20 mouse cellular contexts compared by ENCODE assay signal in genomic region chr5:66816751-66817150, GRCm38 (mm10).
DNase-seq lines count a peak whose midpoint lies in the region; ATAC-seq lines count a peak whose summit lies in the region.
"Had no signal": no experiment of that assay in that cellular context is flagged by ENCODE, and none has a peak within 500 bp of the region (broad histone marks: within the 10 kb centered on the region; RNA-seq: fewer than 3 reads in every experiment).

No protein-coding gene starts in this region.

- intact Hi-C loops in left cerebral cortex, postnatal 36 days (cut with DNase I), result no loop called here

- H3K27ac ChIP-seq in embryonic facial prominence, embryonic 14.5 days (replicated peaks; ENCODE audit: low read depth, low read length), result no peak overlapping the region
- H3K27ac ChIP-seq: hindbrain, embryonic 13.5 days; intestine, embryonic 15.5 days; kidney, embryonic 15.5 days; left cerebral cortex, adult 2 months; liver, embryonic 15.5 days; stomach, postnatal 0 days had no signal

- H3K4me1 ChIP-seq in embryonic facial prominence, embryonic 14.5 days (ENCODE audit: control insufficient read depth, insufficient read depth, low read length), result peaks cover 13% of the 10 kb centered on the region
- H3K4me1 ChIP-seq: intestine, embryonic 15.5 days; liver, embryonic 15.5 days had no signal

- H3K4me3 ChIP-seq in embryonic facial prominence, embryonic 14.5 days (ENCODE audit: low read depth, low read length), result no peak overlapping the region
- H3K4me3 ChIP-seq: hindbrain, embryonic 13.5 days; intestine, embryonic 15.5 days; kidney, embryonic 15.5 days; left cerebral cortex, adult 2 months; liver, embryonic 15.5 days had no signal

- WGBS in embryonic facial prominence, embryonic 14.5 days, result 46% methylated on average over 18 of the region's 18 CpGs

- ATAC-seq in embryonic facial prominence, embryonic 14.5 days (ENCODE audit: low read depth), result no peak
- ATAC-seq: intestine, embryonic 15.5 days had no signal

- DNase-seq in lung, adult 18-20 months, result peak; percentile 7 to 48
- DNase-seq in lung, postnatal 14 days, result no peak
- DNase-seq in WW6 (ENCODE audit: low read depth, low spot score), result peak; percentile 11
- DNase-seq in embryonic facial prominence, embryonic 14.5 days (ENCODE audit: low spot score), result no peak
- DNase-seq in lung, postnatal 25 days (ENCODE audit: low spot score), result peak; percentile 21
- DNase-seq in frontal cortex, postnatal 36 days (ENCODE audit: low spot score in 2 of 2), result no peak
- no peak for DNase-seq in left cerebral cortex, postnatal 36 days (ENCODE audit: low spot score in 2 of 2)
- DNase-seq: adrenal gland, adult 8-10 months; cerebellum, adult 18-20 months; cerebellum, postnatal 36 days; gastrocnemius, postnatal 10 days; right cerebral cortex, postnatal 25 days; thymus, postnatal 4 days had no signal

- H3K9me3 ChIP-seq in embryonic facial prominence, embryonic 14.5 days (ENCODE audit: control insufficient read depth, low read length), result no peaks in the 10 kb centered on the region
- H3K9me3 ChIP-seq: hindbrain, embryonic 13.5 days; intestine, embryonic 15.5 days; kidney, embryonic 15.5 days; liver, embryonic 15.5 days had no signal

- H3K36me3 ChIP-seq in embryonic facial prominence, embryonic 14.5 days (ENCODE audit: control insufficient read depth, insufficient read depth, low read length), result no peaks in the 10 kb centered on the region
- H3K36me3 ChIP-seq: G1E; hindbrain, embryonic 13.5 days; intestine, embryonic 15.5 days; kidney, embryonic 15.5 days; liver, embryonic 15.5 days had no signal

- peak overlapping the region; percentile 13 for H3K4me2 ChIP-seq in embryonic facial prominence, embryonic 14.5 days (ENCODE audit: low read depth, low read length)
- H3K4me2 ChIP-seq: hindbrain, embryonic 13.5 days; intestine, embryonic 15.5 days; kidney, embryonic 15.5 days; liver, embryonic 15.5 days had no signal

- H3K27me3 ChIP-seq in embryonic facial prominence, embryonic 14.5 days (replicated peaks; ENCODE audit: control insufficient read depth, insufficient read depth, low read length), result no peaks in the 10 kb centered on the region
- H3K27me3 ChIP-seq: hindbrain, embryonic 13.5 days; intestine, embryonic 15.5 days; kidney, embryonic 15.5 days; liver, embryonic 15.5 days had no signal

- 0 out of 2 replicates have a peak overlapping the region, but pooled peaks have one; percentile 1 for H3K9ac ChIP-seq in embryonic facial prominence, embryonic 14.5 days (ENCODE audit: low read depth, low read length)
- H3K9ac ChIP-seq: hindbrain, embryonic 13.5 days; intestine, embryonic 15.5 days; kidney, embryonic 15.5 days; liver, embryonic 15.5 days had no signal

Comparison
In these comparisons a context has a peak if more than half of its experiments do, and no peak if none do; other contexts are left out.
1. DNase-seq: peak in lung, adult 18-20 months (2 of 2), WW6 (single experiment) and lung, postnatal 25 days (single experiment); none in lung, postnatal 14 days (single experiment), embryonic facial prominence, embryonic 14.5 days (single experiment), frontal cortex, postnatal 36 days (0 of 2) and left cerebral cortex, postnatal 36 days (0 of 2).